Mouse (Mus musculus) kidney, adult 10 weeks (tissue): ENCODE measurements around the gene Gm6502. TPM values are rescaled to one million over a fixed set of nuclear protein-coding genes. Genes with fewer than 3 reads are reported as not detected.

Source experiments
- polyA plus RNA-seq: library from polyadenylated mRNA; stranded (reverse); fragments of 350-450 nt; fragmentation: Illumina TruSeq; extraction: RNeasy Lipid Tissue Mini Kit (QIAGEN cat#74804); gene quantifications from one replicate; pipeline ENCODE4 v1.2.3, GENCODE M21; 2014; ENCODE audit warnings: low read depth, low replicate concordance

The Gm6502 gene
- polyA plus RNA-seq: not detected

GRCm38 (mm10) chr5:94314135-94314534 is at the start of gene Gm6502:
TSS of gene Gm6502 (plus strand) at chr5:94314435.

DNA sequence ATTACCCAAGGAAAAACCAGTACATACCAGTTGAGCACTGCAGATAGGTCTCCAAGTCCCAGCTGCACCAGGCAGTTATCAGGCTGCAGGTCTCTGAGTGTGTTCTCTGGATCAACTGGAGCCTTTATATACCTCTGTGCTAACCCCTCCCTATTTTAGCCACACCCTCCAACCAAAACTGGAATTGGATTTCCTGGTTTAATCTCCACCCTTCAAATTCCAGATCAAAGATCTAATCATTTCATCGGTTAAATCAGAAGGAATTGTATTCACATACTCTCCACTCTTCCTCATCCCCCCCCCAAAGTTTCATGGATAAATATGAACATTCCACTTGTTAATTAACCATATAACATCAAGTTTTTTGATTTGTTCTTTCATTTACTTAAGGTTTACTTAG is 7.5 kb upstream of the Gm6502 start, which contains the start of gene A430089I19Rik:
TSS of gene A430089I19Rik (minus strand) at position 101 of the 400 bp plus-strand sequence.

DNA sequence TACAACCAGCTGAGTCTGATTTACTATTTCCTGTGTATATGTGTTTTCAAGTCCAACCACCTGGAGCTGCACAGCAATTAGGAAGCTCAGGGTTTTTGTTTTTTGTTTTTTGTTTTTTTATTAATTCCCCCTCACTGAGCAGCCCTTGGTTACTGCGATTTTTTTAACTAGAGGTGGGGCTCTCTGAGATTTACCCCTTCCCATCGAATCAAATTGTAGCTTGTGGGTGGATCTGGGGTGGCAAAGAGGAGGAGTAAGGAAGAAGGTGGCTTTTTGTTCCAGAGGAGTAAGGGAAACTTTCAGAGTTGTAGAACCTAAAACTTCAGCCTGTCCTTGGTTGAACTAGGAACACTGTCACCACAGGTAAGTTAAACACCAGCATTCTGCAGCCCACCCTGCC is 25.2 kb downstream of the Gm6502 start, which contains the start of gene AA792892:
TSS of gene AA792892 (plus strand) at position 301 of the 400 bp plus-strand sequence.

Other genes with a start within 250 kb of the Gm6502 start
- gene BC061212, start 243.9 kb upstream of the Gm6502 start, polyA plus RNA-seq: not detected
- gene Gm6351, start 238.1 kb upstream of the Gm6502 start, polyA plus RNA-seq: not detected
- gene Gm3106, start 96.4 kb upstream of the Gm6502 start, polyA plus RNA-seq: not detected
- not detected for gene A430089I19Rik, start 7.6 kb upstream of the Gm6502 start, polyA plus RNA-seq
- gene AA792892, start 25.3 kb downstream of the Gm6502 start, polyA plus RNA-seq: not detected
- not detected for gene Gm7682, start 131.3 kb downstream of the Gm6502 start, polyA plus RNA-seq
- gene Gm3139, start 211.9 kb downstream of the Gm6502 start, polyA plus RNA-seq: not detected